Mouse (Mus musculus): ENCODE measurements around the gene Nploc4.

- TF ChIP-seq CTCF (IDR thresholded peaks at IDR 0.05; ENCODE audit: insufficient read depth, low read length) (no peak), POLR2A (IDR thresholded peaks at IDR 0.05; ENCODE audit: borderline replicate concordance, extremely low read depth, low read depth, low read length) (no peak)
Measured at GRCm38 (mm10) chr11:120422651-120423568, 14.6 kb downstream of the Nploc4 start.

Measured in lung, adult 2 months (tissue).